Mouse (Mus musculus): ENCODE measurements around the gene Itgb3.
"Not testable (repeated sequence)": the region's sequence is repeated elsewhere in the genome, so short reads cannot be mapped to it uniquely, and the experiment has no call there.

Gene Itgb3

DNA sequence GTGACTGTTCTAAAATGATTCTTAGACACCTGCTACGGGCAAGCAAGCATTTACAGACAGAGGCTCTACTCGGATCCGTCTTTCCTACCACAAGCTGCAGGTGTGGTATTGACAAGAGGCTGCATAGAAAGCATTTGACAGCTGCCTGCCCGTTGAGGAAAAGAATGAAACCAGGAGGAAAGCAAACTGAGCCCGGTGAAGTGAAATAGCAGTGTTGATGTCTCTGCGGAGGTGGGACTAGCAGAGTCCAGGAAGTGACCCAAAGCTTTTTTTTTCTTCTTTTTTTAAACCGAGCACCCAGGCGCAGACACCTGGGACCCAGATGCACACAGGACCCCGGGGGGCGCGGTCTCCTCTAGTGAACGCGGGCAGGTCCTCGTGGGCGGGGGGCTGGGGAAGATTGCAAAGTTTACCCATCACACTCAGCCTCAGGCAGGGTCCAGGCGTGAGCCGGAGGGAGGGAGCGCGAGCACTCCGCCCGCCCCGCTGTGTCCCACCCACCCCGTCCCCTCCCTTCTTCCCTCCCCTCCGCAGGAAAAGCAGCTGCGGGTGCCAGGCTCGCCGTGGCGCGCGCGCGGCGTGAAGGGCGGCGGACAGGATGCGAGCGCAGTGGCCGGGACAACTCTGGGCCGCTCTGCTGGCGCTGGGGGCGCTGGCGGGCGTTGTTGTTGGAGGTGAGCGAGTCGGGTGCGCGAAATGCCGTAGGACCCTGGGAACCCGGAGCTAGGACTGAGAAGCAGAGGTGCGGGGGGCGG is at the start of gene Itgb3:
Gene Itgb3 (plus strand): TSS at position 510 of the 755 bp plus-strand sequence.
- peak; percentile 67 for DNase-seq (ENCODE audit: low spot score)

DNA sequence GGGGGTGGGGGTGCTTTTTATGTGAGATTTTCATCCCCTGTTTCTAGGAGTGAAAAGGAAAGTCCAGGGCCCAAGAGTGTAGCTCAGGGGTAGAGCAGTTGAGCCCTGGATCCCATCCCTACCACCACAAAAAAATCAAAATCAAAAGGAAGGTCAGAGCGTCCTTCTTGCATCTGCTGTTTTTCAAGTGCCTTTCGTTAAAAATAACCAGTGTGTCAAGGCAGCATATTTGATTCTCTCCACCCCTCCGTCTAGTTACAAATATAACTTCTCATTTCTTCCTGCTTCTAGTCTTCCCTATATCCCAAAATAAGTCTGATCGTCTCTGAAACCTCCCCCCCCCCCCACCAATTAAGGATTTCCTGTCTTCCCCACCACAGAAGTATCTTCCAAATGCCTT is 49.7 kb upstream of the Itgb3 start:
- DNase-seq (ENCODE audit: low spot score), result no peak

DNA sequence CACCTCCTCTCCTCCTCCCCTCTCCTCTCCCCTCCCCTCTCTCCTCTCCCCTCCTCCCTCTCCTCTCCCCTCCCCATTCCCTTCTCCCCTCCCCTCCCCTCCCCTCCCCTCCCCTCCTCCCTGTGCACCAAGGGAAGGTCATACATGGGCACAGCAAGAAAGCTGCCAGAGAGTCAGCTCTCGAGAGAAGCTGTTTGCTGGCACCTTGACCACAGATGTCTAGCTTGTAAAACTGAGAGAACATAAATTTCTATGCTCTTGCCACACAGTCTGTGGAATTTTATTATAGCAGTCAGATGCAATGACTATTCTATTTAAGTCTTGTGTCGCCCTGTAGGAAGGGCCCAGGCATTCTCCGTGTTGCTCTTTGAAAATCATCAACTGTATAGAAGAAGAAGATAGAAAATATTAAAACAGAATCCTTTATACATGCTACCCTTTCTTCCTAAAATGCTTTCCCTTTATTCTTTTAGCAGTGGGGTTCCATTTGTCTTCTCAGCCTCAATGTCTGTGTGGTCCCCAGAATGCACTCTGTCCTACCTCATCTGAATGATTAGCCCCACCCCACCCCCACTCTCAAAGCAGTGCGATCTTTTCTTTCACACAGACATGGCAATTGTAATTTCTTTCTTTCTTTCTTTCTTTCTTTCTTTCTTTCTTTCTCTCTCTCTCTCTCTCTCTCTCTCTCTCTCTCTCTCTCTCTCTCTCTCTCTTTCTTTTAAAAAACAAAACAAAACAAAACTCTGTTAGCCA is 49.0 kb upstream of the Itgb3 start:
- DNase-seq (ENCODE audit: low spot score), result no peak

DNA sequence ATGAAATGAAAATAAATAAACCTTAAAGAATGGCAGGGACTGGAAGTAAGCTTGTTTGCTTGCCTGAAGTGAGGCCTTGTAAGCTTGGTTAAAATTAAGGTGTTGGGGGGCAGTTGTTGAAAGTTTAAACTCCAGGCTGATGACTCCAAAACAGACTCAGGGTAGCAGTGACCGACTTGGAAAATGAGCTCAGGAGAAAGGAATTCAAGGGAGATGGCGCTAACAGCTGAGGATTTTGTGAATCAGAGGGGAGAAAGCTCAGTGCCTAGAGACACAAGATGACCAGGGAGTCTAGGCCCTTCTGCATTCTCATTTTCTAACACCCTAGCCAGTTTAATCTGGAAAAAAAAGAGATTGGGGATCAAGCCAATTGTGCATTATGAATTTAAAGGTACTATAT is 46.8 kb upstream of the Itgb3 start:
- no peak for DNase-seq (ENCODE audit: low spot score)

DNA sequence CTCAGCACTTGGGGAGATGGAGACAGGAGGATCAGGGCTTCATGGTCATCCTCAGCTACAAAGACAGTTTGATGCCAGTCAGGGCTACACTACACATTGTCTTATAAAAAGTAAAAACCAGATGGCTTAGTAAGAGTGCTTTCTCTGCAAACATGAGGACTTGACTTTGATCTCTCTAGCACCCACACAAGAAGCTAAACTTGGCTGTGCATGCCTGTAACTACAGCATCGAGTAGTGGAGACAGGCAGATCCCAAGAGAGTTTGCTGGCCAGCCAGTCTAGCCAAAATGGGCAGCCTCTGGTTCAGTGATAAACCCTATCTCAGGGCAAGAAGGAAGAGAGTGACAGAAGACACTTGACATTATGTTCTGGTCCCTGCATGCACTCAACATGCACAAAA is 44.3 kb upstream of the Itgb3 start:
- no peak for DNase-seq (ENCODE audit: low spot score)

DNA sequence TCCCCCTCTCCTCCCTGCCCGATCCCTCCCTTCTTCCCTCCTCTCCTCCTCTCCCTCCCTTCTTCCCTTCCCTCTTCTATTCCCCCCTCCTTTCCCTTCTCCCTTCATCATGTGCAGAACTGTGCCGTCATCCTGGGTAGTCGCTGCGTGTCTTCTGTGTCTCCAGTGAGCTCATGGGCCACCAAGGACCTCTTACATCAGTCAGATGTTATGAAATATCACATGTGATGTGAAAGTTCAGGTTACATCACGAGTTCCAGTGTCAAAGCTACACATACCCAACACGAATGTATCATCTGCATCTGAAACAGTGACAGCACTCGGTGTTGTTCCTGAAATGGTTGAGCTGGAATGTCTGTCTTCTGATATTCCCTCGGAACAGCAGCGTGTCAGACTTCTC is 42.6 kb upstream of the Itgb3 start:
- DNase-seq (ENCODE audit: low spot score), result no peak

DNA sequence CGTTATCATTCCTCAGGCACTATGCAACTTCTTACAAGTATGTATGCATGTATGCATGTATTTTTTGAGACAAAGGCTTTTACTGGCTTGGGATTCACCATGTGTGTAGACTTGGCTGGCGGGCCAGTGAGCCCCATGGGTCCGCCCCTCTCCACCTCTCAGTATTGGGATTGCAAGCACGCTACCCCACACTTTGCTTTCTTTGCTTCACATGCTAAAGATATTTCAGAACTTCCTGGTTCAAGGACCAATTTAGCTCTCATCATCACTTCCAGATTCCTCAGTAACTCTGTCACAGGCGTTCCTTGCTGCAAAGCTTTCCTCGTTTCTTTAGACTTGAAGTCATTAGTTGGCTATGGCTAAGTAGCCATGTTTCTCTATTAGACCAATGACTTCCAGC is 41.7 kb upstream of the Itgb3 start:
- no peak for DNase-seq (ENCODE audit: low spot score)

DNA sequence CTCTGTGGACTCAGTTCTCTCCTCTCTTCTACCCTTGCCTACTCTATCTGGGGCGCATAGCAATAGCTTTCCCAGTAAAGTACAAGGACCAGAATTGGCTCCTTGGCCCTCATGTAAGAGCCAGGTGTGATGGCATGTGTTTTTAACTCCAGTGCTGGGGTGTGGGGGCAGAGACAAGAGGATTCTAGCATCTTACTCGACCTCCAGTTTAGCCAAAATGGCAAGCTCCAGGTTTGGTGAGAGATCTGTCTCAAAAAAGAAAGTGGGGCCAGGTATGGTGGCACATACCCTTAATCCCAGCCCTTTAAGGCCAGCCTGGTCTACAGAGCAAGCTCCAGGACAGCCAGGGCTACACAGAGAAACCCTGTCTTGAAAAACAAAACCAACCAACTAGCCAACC is 41.0 kb upstream of the Itgb3 start:
- DNase-seq (ENCODE audit: low spot score), result no peak

DNA sequence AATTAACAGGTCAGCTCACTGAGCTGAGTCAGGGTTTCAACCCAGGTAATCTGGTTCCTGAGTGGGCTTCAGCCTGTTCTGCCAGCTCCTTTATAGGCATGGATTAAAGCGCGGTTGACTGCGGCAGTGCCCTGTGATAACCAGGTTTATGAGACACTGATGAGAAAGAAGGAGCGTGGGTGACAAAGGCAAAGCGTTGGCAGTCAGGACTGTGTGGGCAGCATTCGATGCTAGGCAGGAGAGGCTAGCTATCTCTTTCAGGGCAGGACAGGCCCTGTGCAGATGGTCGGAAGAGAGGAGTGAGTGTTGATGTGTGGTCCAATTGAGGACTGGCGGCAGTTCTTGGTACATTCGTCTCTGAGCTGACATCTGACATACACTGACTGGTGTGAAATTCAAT is 40.1 kb upstream of the Itgb3 start:
- no peak for DNase-seq (ENCODE audit: low spot score)

DNA sequence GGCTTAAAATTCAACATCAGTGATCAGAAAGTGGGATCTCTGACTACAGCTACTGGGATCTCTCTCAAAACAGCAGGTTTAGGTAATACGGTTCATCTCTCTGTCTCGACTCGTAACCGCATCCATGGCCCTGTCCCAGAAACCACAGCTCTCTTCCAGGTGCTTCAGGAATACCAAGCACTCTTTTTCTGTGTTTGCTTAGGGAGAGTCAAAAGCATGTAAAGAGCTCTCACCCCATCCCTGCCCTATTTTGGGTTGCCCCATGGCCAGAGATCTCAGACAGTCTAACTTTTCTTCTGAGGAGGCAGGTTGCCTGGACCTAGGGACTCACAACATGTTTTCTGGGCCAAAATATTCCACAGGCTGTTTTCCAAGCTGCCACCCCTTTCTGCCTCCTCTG is 39.5 kb upstream of the Itgb3 start:
- no peak for DNase-seq (ENCODE audit: low spot score)

DNA sequence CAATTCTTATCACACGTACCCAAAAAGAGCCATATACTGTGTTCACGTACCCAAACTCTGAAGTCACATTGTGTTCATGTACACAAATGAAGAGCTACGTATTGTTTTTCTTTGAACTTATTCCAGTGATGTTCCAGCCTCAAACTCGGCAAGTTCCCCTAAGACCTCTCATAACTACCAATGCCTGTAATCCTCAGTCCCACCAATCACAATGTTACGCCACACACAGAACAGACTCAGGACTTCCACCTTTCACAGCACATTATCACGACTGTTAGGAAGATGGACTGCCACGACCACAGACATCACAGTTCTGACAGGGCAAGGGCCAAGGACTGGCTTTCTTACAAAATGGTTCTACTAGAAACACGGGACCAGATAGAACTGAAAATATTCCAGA is 37.3 kb upstream of the Itgb3 start:
- DNase-seq (ENCODE audit: low spot score), result not testable (repeated sequence)

DNA sequence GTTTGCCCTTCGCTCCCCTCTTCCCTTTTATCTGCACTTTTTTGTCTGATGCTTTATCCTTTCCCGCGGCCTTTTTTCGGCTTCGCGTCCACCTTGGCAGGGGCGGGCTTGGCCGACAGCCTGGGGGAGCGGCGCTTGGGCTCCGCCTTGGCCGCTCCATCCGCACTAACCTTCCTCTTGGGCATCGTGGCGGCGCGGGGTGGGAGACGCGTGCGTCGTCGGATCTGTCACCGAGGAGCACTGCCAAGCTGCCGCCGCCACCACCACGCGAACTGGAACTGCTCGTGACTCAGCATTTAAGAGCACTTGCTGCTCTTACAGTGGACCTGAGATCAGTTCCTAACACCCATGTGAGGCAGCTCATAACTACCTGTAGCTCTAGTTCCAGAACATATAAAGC is 36.4 kb upstream of the Itgb3 start:
- DNase-seq (ENCODE audit: low spot score), result not testable (repeated sequence)

DNA sequence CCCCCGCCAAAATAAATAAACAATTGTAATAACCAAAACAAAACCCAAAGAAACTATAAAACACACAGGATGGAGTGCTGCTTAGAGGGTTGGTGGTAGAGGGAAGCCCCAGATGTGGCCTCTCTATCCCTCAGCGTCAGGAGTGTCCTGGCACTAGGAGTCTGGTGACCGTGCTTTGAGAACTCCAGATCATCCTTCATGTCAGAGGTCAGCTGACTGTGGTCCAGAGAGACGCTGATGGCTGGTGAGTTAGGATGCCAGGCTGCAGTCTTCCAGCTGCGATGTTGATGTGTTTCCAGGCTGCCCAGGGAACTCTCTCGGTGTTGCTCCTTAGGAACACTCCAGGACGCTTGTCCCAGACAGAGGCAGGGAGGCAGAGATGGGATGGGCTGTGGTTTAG is 35.7 kb upstream of the Itgb3 start:
- DNase-seq (ENCODE audit: low spot score), result no peak

DNA sequence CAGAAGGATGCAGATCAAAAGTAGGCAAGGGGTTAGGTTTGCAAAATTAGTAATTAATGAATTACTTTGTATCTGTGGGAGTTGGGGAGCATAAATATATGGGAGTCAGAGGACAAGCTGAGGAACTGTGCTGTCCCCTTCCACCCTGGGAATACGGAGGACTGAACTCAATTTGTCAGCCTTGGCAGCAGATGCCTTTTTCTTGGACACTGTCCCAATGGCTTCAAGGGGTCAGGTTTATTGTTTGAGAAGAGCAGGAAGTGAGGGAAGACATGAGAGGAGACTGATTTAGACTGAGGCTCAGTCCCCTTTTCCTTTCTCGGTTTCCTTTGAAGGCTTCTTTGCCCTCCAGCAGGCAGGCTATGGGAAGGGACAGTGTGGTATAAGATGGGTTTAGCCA is 35.2 kb upstream of the Itgb3 start:
- DNase-seq (ENCODE audit: low spot score), result no peak

DNA sequence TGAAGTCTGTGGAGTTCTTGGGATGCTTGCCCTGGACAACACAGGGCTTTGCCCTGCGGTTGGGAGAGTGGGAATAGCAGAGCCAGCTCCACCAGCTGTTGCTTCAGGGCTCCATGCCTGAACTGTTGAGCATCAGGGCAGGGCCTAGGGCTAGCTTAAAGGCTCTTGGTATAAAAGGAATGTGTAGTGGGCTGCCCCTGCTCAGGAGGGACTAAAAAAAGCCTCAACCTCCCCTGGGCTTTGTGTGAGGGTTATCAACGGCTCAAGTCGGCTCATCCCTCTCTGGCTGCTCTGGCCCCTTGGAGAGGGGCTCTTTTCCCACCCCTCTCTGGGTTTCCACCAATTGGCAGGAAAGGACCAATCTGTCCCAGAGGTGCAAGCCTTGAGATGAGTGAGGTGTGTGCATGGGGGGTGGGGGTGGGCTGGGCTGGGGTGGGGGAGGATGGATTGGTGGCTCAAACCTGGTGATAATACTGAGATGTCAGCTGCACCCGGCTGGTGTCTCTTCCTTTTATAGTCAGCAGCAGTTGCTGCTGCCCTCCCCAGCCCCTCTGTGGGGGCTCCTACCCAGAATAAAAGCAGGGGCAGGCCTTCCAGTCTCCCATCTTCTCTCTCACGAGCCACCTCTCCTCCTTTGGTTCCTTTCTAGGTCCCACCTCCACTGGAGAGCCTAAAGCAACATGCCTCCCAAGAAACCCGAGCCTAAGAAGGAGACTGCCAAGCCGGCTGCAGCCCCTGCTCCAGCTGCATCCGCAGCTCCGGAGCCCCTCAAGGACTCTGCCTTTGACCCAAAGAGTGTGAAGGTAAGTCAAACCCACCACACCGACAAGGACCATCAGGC is 30.8 kb upstream of the Itgb3 start:
- DNase-seq (ENCODE audit: low spot score), result no peak

DNA sequence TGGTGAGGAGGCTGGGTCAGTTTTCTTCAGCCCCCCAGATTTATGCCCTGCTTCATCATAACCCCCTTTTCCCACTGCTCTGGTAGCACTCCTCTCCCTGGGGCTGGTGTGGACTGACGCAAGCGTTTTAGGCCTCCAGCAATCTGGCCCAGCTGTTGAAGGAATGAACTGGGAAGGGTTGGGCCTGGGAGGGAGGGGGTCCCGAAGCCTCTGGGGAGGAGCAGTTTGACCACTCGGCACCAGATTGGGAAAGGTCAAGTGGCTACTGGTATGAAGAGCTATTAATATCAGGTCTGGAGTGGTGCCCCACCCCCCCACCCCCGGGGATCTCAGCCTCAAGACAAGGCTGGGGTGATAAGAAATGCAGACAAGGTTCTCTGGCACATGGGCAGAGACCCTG is 29.7 kb upstream of the Itgb3 start:
- DNase-seq (ENCODE audit: low spot score), result no peak

DNA sequence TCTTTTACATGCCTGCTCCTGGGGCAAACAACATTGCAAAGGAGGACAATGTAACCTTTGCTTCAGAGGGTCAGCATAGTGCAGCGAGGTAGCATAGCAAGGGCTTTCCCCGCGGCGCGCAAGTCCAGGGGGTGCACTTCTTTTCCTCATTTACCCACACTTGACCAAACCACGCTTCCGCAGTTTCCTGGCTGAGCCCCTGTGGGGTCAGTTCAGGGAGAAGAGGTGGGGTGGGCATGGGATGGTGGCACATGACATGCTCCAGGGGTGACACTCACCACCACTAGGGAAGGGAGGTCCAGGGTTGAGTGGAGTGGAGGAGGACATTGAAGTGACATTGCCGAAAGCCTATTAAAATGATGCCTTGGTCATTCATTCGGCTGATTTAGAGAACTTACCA is 28.7 kb upstream of the Itgb3 start:
- DNase-seq (ENCODE audit: low spot score), result no peak

DNA sequence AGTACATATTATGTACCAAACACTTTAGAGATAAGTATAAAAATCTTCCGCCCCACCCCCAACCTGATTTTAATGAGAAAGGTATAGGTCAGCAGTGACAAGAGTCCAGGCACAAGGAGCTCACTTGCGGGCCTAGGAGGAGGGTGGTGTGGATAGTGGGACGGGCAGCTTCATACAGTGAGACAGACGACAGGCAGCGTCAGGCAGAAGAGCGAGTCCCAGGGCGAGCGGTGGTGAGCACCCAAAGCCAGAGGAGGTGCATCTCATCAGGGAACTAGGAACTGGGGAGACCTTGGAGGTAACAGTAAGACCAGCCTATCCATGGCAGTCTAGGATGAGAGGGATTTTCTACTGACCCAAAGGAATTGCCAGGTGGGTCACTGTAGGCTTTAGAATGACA is 28.2 kb upstream of the Itgb3 start:
- DNase-seq (ENCODE audit: low spot score), result no peak

DNA sequence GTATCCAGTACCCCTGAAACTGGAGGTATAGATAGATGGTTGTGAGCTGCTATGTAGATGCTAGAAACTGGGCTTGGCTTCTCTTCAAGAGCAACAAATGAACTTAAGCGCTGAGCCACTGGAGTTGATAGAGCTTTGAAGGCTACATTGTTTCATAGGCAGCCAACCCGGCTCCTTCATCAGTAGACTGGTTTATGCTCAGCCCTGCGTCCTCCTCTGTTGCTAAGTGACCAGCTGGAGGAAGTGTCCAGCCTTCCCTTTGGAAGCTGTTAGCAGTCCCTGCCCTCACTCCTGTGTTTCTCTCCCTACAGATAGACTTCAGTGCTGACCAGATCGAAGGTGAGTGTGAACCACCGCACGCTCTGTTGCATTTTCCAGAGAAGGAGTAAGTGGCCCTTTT is 27.7 kb upstream of the Itgb3 start:
- no peak for DNase-seq (ENCODE audit: low spot score)

DNA sequence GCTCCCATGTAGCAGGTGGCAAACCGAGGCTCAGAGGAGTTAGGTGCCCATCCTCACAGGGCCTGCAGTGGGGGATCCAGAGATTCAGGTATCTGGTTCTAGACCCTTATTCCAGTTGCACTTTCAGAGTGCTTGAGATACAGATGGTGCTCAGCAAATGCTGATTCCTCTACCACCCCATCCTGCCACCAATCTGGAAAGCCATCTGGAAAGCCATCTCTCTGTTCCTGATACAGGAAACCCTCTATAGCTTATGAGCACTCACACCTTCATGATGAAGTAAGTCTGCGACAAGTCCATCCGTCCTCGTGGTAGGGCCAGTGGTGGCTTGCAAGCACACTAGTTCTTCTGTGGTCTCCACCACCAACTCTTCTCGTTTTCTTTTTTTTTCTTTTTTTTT is 27.2 kb upstream of the Itgb3 start:
- no peak for DNase-seq (ENCODE audit: low spot score)

DNA sequence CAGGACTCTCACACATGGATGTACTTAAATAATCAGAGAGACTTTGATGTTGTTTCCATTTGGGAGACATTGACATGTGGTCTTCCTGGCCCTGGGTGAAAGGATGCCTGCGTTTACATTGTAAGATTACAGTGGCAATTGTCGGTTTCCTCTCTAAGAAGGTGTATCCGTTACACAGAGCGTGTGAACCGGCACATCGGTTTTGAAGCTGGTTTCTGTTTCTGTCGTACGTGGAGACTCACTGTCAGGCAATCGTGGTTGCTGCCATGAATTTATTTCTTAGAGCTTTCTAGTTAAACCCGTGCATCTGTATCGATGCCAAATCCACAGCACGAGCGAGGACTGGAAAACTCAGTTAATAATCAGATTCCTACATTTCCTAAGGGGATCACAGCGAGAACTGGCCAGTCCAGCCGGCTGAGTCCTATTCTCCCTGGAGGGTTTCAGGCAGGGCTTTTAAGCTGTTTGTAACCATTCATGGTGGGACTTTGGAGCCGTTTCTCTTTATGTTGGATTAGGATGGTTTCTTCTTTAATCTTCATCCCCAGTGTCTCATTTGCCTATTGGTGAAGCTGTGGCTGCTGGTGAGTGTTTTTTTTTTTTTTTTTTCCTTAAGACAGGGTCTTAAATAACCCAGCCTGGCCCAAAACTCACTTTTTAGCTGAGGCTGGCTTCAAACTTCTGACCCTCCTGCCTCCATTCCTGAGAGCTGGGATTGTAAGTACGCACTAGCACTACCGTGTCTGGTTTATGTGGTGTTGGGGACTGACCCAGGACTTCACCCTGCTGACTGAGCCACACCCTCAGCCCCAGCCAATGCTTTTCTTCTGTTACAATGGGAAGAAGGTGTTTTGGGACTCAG is 26.1 kb upstream of the Itgb3 start:
- DNase-seq (ENCODE audit: low spot score), result peak; percentile 38

DNA sequence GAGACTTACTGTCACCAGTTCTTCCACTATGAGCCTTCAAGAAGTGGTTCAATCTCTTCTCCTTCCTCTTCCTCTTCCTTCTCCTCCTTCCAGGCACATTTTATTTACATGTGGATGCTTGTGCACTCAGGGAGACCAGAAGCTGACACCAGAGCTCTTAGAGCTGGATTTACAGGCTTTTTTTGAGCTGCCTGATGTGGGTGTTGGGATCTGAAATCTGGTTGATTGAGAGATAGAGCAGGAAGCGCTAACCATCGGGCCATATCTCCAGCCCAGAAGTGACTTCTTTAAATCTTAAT is 25.5 kb upstream of the Itgb3 start:
- no peak for DNase-seq (ENCODE audit: low spot score)

Data from MN1 (cell line).